Mouse (Mus musculus) cerebral cortex, adult 2 months (tissue): Measurements from ENCODE around the gene Colec11.

ENCODE experiments used
- WGBS: fragments of 180-500 bp; shearing (Covaris S2); methylation state at CpG from one replicate; pipeline ENCODE4 v1.1.7; 2018; 5-methylcytosine and 5-hydroxymethylcytosine counted together

The Colec11 gene

GRCm38 (mm10) chr12:28602259-28602658 lies 20.9 kb downstream of the Colec11 start:
- WGBS = 35% methylated on average over 4 of the region's 4 CpGs

- WGBS = 90% methylated on average over 2 of the region's 2 CpGs
These were observed 24.6 kb downstream of the Colec11 start for GRCm38 (mm10) chr12:28598526-28598991.

GRCm38 (mm10) chr12:28598110-28598509 lies 25.1 kb downstream of the Colec11 start:
- WGBS = 82% methylated on average over 3 of the region's 3 CpGs

- WGBS = 83% methylated on average over 9 of the region's 9 CpGs
These were observed 25.5 kb downstream of the Colec11 start for GRCm38 (mm10) chr12:28597699-28598098.

- 61% methylated on average over 13 of the region's 13 CpGs for WGBS
These were observed 32.7 kb downstream of the Colec11 start for GRCm38 (mm10) chr12:28590428-28590827.

- WGBS = 6% methylated on average over 24 of the region's 24 CpGs
These were observed 33.9 kb downstream of the Colec11 start for GRCm38 (mm10) chr12:28589090-28589868.

- WGBS = 45% methylated on average over 6 of the region's 6 CpGs
These were observed 35.2 kb downstream of the Colec11 start for GRCm38 (mm10) chr12:28587949-28588348.

- 35% methylated on average over 3 of the region's 3 CpGs for WGBS
These were observed 39.1 kb downstream of the Colec11 start for GRCm38 (mm10) chr12:28584036-28584435.

- WGBS = 86% methylated on average over 8 of the region's 8 CpGs
These were observed 40.8 kb downstream of the Colec11 start, which contains the start of gene Allc for GRCm38 (mm10) chr12:28582423-28582822. TSS of gene Allc (minus strand) at chr12:28582523.

GRCm38 (mm10) chr12:28579132-28579531 lies 44.0 kb downstream of the Colec11 start:
- WGBS = 47% methylated on average over 4 of the region's 4 CpGs

GRCm38 (mm10) chr12:28578147-28578546 lies 45.0 kb downstream of the Colec11 start:
- WGBS = 59% methylated on average over 3 of the region's 3 CpGs

GRCm38 (mm10) chr12:28575366-28576070 lies 47.7 kb downstream of the Colec11 start:
- WGBS = 46% methylated on average over 6 of the region's 6 CpGs

- WGBS = 70% methylated on average over 2 of the region's 2 CpGs
These were observed 50.9 kb downstream of the Colec11 start for GRCm38 (mm10) chr12:28572241-28572640.

GRCm38 (mm10) chr12:28552299-28552698 lies 70.9 kb downstream of the Colec11 start, which contains the start of gene Dcdc2c:
TSS of gene Dcdc2c (minus strand) at chr12:28552399.
- WGBS = 78% methylated on average over 15 of the region's 15 CpGs

GRCm38 (mm10) chr12:28551775-28552174 lies 71.4 kb downstream of the Colec11 start:
- WGBS = 78% methylated on average over 18 of the region's 18 CpGs

GRCm38 (mm10) chr12:28548887-28549286 lies 74.3 kb downstream of the Colec11 start:
- 46% methylated on average over 4 of the region's 4 CpGs for WGBS
